Mouse (Mus musculus) cerebellum, adult 9-11 months (tissue): ENCODE data around the gene Gstm1.
"Not testable (repeated sequence)": the region's sequence is repeated elsewhere in the genome, so short reads cannot be mapped to it uniquely, and the experiment has no call there.

Experiments
- DNase-seq: peaks from one replicate; pipeline ENCODE4 v3.0.0; 2022

Gene Gstm1

DNA sequence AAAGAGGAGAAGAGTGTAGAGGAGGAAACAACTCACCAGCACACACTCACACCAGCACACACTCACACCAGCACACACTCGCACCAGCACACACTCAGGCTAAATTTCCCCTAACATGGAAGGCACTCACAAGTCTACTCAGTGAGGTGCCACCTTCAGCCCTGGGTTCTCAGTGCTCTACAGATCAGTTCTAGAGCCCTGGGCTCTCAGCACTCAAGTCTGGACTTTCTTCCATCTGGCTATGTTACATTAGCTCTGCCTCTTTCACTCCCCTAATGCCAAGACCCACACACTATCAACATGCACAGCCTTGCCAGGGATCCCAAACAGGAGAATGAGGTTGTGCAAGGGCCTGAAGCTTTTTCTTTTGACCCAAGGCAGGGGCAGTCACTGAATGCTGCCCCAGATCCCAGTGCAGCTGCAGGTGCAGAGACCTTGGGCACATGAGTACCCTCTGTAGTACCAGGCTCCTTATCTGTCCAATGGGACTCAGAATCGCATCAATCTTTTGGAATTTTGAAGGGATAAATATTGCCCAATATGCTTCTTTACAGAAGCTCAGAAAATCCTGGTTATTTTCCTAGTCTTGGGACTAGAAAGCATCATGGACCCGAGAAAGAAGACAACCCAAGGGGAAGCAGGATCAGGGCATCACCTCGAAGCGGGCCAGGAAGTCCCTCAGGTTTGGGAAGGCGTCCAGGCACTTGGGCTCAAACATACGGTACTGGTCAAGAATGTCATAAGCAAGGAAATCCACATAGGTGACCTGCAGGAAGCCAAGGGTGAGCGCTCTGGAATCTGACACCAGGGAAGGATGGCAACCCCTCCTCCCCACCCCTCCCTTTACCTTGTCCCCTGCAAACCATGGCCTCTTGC is 3.4 kb downstream of the Gstm1 start:
- no peak for DNase-seq

DNA sequence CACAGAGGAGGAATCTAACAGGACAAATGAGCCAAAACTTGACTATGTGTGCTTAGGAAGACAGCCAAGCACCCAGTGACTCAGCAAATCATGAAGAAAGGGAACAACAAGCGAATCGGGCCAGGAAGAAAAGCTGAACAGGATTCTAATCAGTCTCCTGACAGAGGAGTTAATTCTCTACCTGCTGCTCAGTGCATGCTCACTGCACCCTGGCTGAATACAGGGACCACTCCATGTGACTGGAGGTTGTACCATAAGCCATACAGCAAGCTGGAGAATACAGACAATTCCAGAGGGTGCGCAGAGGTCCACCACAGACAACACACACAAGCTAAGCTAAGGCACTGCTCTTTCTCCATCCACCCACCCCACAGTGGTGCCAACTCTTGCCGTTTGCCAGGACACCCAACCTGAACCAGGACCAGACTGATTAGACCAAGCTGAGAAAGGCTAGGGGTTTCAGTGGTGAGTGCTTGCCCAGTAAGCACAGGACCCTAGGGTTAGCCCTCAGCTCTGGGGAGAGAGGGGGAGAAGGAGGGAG is 4.4 kb downstream of the Gstm1 start:
- no peak for DNase-seq

DNA sequence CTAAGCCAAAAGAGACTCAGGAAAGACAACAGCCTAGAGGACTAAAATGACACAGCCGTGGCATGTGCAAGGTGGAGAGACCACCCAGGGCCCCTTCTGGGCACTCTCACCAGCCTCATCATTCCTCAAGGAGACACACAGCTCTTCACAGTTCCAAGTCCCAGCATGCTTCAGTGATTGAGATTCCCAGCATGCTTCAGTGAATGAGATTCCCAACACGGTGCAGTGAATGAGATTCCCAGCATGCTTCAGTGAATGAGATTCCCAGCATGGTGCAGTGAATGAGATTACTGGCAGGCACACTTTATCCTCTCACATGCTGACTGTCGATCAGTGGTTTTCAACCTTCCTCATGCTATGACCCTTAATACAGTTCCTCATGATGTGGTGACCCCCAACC is 6.2 kb downstream of the Gstm1 start:
- DNase-seq, result no peak

DNA sequence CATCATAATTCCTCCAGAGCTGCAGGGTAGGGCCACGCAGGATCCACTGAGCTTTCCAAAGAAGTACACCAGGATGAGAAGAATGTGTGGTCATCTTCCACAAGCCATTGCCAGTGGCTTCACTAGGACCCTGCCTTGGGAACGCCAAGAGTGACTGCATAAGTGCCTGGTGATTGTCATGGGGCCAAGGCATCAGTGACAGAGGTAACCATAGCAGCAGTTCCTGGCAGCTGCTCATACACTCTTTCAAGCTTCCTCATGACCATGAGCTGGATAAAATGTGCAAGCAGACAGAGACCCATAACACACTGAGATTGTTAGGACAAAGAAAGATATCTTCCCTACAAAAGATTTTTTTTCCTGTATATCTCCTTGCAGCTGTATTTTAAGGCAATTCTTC is 7.5 kb downstream of the Gstm1 start:
- no peak for DNase-seq

DNA sequence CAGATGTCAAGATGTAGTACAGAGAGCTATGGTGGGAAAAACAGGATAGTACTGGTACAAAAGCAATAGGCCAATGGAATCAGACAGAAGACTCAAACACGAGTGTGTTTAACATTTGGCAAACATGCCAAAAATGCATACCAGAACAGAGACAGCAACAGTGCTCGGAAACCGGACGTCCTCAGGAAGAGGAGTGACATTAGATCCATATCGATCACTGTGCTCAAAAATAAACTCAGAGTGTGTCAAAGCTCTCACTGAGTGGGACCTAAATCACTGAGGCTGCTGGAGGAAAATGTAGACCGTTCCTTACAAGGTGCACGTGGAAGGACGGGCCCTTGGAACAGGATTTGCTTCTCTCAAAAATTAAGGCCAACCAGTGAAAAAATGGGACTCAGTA is 15.8 kb downstream of the Gstm1 start:
- DNase-seq, result no peak

DNA sequence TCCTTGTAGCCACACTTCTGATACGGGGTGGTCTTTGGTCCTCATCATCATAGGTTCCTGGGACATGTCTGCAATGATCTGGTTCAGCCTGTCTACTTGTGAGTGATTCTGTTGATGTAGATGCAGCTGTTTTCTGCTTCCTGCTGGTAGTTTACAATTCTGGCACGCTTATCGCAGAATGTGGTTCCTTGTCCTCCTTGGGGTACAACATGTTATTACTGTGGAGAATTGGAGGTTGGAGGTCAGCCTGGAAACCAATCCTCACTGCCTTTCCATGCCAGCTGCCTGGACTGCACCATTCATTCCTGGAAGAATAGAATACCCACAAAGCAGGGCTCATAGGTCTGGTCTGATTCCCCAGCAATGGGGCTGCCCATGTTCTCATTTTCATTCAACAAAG is 18.3 kb downstream of the Gstm1 start:
- no peak for DNase-seq

DNA sequence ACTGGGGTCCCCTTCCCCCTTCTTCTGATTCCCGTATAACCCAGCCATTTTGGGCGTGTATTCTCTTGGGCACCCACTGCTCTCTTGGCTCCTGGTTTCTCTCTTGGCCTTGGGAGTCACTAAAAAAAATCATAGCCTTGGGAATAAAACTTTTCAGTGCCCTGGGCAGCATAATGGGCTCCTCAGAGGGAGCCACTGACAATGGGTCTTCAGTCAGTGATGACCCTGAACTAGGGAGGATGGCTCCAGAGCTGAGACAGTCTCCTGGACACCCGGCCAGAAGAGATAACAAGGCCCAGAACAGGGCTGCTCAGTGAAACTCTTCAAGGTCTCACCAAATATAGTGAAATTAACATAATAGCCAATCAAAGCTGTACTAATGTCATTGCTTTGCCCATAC is 19.2 kb downstream of the Gstm1 start:
- DNase-seq, result no peak

DNA sequence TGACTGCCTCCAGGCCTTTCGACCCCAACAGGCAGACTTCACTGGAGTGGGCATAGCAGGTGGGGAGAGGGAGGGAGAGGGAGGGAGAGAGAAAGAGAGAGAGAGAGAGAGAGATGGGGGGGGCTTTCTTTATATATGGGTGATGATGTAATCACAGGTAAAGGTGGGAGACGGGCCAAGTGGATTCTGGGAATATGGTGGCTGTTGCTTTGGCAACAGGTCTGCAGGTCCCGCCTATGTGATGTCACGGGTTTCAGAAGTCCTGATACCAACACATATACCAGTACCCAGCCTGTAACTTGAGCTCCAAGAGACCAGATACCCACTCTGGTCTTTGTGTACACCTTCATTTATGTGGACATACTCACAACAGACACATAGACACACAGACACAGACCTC is 21.2 kb downstream of the Gstm1 start:
- no peak for DNase-seq

DNA sequence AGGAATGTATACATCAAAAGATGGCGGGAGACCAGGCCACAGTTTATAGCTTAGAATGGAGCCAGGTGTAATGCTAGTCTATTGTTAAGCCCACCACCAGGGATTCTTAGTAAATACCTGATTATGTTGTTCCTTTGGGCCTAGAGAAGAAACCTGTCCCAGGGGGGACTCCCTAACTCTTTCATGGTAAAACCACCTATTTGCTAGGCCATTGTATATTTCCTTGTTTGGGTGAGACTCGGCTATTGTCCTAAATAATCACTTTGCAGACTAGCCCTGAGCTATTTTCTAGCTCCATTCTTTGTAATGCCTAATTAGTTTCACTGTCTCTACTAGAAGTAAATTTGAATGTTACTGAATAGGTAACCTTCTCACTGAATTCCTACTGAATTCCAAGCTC is 21.8 kb downstream of the Gstm1 start:
- DNase-seq, result not testable (repeated sequence)

DNA sequence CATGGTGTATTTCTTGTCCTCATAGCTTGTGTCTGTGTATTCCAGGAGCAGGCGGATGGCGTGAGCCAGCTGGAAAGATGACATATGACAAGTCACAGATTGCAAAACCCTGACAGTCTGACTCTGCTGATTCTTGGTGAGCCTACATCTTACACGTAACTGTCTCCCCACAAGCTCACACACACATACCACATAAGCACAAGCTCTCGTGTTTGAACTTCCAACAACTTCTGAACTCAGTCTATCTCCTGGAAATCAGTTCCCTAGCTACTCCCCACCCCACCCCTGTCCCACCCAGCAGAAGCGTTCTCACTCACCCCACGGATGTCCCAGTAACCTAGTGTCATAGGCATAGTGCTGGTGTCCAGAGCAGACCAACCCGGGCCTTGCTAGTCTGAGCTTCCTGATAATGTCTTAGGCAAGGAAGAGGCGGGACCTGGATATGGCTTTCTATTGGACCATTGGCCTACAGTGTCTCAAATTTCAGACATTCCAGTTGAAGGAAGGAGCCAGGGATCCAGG is 31.7 kb downstream of the Gstm1 start, which contains the start of gene Gstm2:
Gene Gstm2, minus strand, starts transcription at position 413 of the 522 bp plus-strand sequence.
- DNase-seq, result no peak

DNA sequence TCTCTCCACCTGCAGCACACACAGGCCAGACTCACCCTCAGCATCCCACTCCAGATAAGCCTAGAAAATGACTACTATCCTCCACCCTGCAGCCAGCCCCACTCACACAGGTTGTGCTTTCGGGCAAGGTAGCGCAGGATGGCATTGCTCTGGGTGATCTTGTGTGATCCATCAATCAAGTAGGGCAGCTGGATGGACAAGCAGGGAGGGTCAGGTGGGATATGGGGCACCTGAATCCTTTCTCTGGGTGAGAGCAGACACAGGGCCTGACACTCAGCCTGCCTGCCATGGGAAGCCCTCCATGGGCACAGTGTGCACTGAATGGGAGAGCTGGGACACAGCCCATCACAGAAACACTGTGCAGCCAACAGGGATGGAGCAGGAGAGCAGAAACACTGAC is 32.6 kb downstream of the Gstm1 start:
- not testable (repeated sequence) for DNase-seq

DNA sequence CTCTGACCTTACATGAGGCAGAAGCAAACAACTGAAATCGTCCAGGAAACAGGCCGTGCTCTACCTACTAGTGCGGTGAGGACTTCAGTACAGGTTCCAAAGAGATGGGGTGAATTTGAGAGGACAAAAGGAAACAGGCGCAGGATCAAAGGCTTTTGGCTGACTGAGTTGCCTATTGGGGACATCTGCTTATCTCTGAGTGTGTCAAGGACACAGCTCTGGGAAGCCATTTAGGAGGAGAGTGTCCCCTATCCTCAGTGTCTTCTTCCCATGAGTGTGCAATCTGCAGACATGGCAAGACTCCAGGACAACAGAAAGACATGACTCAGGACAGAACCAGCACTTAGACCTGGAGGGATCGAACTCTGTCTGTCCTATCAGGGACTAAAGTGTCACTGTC is 33.3 kb downstream of the Gstm1 start:
- DNase-seq, result no peak

DNA sequence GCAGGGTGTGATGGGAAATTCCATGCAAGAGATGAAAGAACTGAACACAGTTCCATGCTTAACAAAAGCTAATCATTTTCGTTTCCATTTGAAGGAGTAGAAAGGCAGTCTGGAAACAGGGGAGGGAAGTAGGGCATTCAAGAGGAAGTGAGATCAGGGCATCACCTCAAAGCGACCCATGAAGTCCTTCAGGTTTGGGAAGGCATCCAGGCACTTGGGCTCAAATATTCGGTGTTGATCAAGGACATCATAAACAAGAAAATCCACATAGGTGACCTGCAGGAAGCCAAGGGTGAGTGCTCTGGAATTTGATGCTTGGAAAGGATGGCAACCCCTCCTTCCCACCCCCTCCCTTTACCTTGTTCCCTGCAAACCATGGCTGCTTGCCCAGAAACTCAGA is 34.0 kb downstream of the Gstm1 start:
- no peak for DNase-seq

DNA sequence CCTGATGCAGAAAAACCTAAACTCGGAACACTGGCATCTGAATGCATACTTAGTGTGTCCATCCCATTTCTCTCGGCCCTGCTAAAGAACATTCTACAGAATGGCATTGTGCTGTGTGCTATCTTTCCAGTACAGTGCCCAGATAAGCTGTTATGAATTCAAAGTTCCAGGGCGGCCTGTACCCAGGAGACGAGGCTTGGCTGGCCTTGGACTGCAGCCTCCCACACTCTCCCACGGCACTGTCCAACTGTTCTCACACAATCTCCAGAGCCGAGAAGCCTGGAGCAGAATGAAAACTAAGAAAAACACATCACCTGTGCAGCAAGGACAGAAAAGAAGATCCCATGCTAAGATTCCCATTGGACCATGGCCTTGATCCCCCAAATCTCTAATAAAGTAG is 35.0 kb downstream of the Gstm1 start:
- DNase-seq, result no peak

DNA sequence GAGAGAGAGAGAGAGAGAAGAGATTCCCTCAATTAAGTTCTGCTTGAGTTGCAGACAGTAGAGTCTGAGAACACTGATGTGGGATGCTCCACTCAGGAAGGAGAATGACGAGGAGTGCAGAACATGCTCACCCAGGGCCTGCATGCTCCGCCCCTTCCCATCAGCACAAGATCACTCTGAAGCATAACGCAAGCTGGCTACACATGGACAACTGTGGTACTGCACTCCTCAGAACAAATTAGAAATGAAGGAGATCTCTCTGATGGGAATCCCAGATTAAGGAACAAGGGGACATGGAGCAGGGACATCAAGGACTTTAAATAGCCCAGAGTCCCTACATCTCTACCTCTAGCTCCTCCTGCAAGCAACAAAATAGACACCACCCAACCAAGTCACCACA is 36.5 kb downstream of the Gstm1 start:
- DNase-seq, result no peak

DNA sequence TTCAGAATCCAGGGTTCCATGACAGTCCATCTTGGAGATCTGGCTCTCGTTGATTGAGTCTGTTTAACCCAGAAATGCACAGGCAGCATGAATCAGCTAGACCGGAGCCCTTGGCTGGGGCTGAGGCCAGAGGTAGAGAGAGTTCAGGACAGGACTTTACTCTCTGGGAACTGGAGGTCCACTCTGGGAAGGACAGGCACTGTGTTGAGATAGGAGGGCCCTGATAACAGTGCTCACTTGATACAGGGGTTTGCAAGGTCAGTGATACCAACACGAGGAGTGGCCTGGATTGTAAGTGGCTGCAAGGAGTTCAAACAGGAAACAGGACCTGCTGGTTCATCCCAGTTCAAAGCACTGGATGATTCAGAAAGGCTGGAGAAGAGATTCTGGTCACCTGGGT is 40.1 kb downstream of the Gstm1 start:
- no peak for DNase-seq

DNA sequence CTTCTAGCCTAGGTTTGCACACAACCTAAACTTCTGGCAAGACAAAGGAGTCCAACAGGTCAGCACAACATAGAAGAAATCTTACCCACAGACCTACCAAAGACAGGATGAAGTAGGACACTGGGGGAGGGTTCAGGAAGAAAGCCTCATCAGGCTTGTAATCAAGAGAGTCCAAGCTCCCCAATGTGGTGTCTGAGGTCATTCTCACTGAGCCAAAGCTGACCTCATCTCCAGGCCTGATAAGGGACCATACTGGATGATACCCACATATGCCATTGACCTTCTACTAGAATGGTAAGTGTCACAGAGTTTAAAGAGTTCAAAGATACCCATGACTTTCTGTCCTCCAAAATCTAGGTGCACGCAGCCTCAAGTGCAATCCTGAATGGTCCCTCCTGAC is 43.5 kb downstream of the Gstm1 start:
- DNase-seq, result no peak

DNA sequence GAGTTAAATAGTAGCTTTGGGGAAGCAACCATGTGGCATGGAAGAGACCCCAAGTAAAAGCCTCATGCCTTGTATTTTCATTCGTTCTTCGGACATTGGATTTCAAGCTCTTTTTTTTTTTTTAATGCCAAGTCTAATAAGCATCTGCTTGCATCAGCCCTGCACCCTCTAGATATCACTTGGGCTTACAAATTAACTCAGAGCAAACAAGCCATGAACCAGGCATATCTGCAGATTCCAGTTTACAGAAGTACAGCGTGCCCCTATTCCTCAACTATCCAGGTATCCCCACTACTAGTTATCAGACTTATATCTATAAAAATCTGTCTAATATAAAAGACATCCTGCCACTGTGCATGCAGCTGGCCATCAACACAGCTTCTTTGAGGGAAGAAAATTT is 45.7 kb downstream of the Gstm1 start:
- no peak for DNase-seq

DNA sequence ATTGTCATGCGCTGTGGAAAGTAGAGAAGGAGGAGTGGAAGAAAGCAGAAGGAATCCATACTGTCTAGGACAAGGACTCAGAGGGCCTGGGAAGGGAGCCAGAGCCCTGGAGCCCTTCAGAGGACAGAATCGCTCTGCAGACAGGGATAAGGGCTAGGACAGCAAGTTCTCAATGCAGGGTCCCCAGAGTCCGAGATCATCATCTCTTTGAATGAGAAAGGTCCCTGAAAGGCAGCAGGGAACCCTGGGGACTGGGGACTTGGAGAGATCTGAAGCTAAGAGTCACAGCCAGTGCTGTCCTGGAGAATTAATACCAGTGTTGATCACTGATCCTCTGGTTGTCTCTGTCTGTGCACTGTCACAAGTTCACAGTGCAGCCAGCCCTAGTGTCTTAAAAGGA is 46.7 kb downstream of the Gstm1 start:
- DNase-seq, result not testable (repeated sequence)

DNA sequence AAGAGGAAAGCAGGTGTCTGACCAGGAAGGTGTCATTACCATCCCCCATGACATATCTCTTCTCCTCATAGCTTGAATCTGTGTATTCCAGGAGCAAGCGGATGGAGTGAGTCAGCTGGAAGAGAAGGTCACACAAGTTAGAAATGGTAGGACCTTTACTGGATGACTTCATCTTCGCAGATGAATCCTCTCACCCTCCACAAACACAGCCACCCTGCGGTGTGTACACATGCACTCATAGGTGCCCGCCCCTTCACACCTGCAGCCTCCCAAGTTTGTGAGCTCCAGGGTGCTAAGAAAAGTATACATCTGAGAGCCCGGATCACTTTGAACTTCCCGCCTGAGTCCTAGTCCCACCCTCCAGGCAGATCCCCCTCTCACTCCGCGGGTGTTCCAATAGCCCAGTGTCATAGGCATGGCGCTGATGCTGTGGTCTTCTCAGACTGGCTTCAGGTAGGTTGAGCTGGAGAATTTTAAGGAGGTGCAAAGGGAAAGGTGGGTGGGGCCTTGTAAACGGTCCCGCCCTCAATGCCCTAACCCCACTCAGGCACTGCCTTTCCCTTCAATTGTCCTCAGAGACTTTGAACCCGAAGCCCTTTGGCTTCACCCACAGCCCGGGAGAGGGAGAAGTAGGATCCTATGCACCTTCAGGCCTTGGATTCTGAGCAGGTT is 48.9 kb downstream of the Gstm1 start, which contains the start of gene Gstm3:
Gene Gstm3, minus strand, starts transcription at position 560 of the 672 bp plus-strand sequence.
- DNase-seq, result no peak

DNA sequence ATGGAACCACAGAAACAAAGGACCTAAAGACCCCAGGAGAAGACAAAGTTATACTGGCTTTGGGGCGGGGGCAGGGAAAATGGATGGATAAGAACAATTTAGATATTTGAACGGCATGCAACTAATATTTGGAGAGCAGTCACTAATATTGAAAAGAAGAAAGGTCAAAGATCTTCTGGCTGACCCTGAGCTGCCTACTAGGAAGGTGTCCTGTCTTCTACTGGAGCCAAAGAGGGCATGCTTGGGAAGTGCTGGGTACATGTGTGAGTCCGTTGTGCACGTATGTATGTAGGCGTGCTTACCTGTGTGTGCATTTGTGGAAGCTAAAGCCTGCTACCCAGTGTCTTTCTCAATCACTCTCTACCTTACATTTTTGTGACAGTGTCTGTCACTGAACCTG is 51.1 kb downstream of the Gstm1 start:
- DNase-seq, result no peak

DNA sequence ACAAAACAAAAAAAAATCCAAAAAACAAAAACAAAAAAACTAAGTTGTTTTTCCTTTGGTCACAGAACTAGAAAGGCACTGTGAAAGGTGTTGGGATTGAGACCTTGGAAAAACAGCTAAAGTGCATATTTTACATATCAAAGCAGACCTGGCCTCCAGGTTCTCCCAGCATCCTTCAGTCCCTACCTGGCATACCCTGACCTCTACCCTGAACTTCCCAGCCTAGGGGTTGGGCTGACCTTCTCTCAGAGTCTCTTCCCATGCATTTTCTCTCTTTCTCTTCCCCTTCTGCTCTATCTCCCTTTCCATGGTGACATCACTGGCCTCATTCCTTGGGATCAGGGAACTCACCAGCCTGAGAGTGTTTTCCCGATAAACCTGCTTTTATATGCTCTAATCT is 52.2 kb downstream of the Gstm1 start:
- no peak for DNase-seq

DNA sequence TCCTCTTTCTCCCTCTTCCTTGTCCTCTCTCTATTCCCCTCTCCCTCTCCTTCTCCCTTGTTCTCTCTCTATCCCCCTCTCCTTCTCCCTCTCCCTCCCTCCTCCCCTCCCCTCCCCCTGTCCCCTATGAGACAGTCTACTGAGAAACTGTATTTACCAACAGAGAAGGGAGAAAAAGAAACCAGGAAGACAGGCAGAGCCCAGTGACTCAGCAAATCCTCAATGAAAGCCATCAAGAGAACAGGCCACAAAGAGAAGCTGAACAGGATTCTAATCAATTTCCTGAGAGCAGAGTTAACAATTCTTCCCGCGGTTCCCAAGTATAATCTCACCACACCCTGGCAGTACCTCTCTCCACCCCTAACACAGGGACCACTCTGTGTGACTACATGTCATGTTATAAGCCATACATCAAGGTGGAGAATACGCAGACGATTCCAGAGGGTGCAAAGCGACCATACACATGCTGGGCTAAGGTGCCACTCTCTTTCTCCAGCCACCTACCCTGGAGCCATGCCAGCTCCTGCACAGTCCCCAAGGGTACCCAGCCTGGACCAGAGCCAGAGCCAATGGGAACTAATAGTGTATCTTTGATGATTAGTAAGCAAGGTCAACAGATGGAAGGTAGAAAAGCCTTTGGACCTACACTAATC is 53.0 kb downstream of the Gstm1 start:
- DNase-seq, result no peak
